Mouse (Mus musculus) cerebellum, adult 9-10 months (tissue): ENCODE measurements around the gene Hist1h1a.
"Not testable (repeated sequence)": the region's sequence is repeated elsewhere in the genome, so short reads cannot be mapped to it uniquely, and the experiment has no call there.

Source experiments
- DNase-seq: peaks from one replicate; pipeline ENCODE4 v3.0.0; 2022

Hist1h1a gene

DNA sequence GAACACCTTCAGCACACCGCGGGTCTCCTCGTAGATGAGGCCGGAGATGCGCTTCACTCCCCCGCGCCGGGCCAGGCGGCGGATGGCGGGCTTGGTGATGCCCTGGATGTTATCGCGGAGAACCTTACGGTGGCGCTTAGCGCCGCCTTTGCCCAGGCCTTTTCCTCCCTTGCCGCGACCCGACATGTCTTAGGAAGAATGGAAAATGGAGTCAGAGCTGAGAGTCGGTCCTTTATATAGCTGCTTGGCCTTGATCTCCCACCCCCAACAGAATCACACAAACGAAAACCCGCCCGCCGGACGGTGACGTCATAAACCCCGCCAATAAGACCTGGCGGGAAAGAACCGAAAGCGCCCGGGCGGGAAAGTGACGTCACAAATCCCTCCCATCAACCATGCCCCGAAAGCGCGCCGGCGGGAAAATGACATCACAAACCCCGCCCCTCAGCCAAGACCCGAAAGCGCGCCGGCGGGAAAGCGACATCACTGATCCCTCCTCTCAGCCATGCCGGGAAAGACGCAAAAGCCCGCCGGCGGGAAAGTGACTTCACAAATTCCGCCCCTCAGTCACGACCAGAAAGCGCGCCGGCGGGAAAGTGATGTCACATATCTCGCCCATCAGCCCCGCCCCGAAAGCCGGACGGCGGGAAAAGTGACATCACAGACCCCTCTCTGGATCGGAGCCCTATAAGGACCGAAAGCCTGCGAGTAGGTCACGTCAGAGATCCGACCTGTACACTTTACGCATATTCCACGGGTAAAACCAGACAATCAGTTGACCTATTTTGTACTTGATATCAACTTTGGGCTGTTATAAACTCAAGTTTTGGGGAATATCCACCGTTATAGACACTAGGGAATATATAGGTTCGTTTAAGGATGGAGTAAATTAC lies 2.2 kb upstream of the Hist1h1a start, which contains the start of gene Hist1h4a:
Hist1h4a (minus strand) TSS at position 259 of the 893 bp plus-strand sequence.
- peak; percentile 99 for DNase-seq

DNA sequence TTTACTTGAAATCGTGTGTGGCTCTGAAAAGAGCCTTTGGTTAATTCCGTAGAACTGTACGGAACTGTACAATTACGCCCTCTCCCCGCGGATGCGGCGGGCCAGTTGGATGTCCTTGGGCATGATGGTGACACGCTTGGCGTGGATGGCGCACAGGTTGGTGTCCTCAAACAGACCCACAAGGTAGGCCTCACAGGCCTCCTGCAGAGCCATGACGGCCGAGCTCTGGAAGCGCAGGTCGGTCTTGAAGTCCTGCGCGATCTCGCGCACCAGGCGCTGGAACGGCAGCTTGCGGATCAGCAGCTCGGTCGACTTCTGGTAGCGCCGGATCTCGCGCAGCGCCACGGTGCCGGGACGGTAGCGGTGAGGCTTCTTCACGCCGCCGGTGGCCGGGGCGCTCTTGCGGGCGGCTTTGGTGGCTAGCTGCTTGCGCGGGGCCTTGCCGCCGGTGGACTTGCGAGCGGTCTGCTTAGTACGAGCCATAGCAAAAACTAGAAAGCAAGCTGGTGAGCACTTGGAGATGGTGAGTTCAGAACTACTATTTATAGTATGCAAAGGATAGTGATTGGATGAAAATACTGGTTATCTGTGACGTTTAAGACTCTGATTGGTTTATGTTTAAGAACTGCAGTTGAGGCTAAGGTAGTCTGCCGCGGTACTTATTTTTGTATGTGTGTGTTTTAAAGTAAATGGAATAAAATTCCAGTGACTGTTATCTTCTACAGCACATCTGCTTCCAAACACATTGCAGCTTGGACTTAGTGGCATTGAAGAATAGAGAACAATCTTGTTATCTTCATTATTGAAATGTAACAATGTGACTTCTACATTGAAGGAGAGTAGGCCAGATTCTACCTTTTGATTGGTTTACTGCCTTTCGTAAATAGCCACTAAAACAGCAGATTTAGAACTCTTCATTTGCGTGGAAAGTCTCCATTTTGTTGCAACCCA lies 1.3 kb upstream of the Hist1h1a start, which contains the start of gene Hist1h3a:
Hist1h3a (minus strand) TSS at position 516 of the 951 bp plus-strand sequence.
- peak; percentile 94 for DNase-seq

DNA sequence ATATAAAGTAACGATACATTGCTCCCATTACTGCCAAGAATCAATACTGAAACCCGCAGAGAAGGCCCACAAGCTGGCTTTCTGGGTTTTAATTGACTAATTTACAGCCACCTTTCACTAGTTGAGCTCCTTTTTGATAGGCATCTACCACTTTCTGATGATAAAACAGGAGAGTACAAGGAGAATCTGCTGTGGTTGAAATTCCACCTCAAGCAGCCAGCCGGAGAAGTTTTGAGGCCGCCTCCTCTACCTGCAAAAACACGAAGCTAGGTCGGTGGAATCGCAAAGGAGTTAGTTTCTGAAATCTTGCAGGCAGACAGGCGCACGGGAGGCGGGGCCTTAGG lies 252 bp upstream of the Hist1h1a start:
- no peak for DNase-seq

DNA sequence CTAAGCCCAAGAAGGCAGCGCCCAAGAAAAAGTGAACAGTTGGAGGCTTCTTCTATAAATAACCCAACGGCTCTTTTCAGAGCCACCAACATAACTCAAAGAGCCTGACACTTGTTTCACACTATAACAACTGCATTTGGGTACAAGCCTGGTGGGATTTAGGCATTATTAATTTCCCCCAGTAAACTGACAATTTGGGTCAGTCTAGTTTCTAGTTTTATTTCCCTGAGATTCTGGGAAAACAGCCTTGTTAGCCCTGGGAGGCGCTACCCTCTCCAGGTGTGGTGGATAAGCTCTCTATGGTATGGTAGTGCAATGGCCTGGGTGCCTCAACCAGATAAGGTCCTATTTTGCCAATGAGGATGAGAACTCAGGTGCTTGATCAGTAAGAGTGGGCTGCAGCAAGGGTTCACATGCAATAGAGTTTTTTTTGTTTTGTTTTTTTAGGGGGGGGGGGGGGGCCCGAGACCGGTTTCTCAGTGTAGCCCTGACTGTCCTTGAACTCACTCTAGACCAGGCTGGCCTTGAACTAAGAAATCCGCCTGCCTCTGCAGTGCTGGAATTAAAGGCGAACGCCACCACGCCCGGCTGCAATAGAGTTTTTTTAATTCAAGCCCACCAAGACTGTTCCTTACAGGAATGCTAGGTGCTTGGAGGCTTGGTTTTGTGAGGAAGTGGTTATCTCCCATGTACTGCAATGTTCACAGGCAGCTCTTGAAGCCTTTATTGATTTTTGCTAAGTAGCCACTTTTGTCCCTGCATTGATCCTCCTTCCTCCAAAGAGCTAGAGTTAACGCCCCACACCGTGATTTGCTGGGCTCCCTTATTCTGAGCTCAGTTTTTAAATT lies 1.1 kb downstream of the Hist1h1a start:
- DNase-seq = peak; percentile 19

DNA sequence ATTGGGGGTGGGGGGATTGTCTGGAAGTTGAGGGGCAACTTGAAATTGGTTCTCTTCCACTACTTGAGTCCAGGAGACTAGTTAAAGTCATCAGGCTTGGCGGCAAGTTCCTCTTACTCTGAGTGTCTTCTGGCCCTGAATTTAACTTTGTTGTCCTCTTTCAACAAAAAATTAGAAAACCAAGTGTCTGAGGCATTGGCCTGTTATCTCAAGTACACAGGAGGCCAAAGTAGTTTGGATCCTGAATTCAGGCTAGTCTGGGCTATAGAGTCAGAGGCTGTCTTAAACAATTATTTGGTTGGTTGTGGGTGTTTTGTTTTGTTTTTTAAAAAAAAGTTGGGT lies 1.7 kb downstream of the Hist1h1a start:
- no peak for DNase-seq

DNA sequence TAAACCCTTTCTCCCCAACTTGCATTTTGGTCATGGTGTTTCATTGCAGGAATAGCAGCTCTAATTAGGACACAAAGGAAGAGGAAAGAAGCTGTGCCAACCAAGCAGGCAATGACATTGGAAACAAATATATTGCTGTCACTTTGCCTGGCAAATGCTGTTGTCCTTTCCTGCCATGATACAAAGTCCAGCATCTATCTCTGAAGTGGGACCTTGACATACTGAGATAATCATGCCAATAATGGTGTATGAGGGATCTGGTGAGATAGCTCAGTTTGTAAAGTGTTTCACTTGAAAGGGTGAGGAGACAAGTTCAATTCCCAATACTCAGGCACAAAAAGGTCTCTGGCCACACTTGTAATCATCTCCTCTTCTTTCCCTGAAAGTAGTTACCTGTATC lies 3.3 kb downstream of the Hist1h1a start:
- DNase-seq = no peak

DNA sequence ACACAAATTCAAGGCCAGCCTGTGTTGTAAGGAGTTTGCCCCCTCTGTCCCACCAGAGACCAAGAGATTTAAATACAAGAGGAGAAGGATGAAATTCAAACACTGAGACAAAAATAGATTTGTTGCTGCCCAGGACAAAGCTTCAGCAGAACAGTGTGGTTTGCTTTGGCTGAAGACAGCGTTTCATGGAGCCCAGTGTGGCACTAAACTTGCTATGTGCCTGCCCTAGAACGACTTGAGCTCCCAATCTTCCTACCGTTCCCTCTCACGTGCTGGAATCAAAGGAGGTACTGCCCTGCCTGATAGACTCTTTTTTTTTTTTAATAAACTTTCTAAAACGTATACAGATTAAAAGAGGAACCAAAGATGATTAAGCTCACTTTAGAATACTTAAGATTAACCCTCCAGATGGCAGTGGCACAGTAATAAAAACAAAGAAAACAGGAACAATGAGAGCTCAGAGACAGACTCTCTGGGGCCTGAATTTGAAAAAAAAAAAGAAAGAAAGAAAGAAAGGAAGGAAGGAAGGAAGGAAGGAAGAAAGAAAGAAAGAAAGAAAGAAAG lies 5.5 kb downstream of the Hist1h1a start:
- no peak for DNase-seq

DNA sequence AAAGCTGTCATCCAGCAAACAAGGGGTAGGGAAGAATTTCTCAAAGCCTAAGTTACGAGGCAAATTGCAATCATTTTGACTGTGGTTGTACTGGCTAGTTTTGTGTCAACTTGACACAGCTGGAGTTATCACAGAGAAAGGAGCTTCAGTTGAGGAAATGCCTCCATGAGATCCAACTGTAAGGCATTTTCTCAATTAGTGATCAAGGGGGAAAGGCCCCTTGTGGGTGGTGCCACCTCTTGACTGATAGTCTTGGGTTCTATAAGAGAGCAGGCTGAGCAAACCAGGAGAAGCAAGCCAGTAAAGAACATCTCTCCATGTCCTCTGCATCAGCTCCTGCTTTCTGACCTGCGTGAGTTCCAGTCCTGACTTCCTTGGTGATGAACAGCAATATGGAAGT lies 6.1 kb downstream of the Hist1h1a start, which contains the start of gene Trim38:
Trim38 (plus strand) TSS at position 301 of the 400 bp plus-strand sequence.
- not testable (repeated sequence) for DNase-seq

DNA sequence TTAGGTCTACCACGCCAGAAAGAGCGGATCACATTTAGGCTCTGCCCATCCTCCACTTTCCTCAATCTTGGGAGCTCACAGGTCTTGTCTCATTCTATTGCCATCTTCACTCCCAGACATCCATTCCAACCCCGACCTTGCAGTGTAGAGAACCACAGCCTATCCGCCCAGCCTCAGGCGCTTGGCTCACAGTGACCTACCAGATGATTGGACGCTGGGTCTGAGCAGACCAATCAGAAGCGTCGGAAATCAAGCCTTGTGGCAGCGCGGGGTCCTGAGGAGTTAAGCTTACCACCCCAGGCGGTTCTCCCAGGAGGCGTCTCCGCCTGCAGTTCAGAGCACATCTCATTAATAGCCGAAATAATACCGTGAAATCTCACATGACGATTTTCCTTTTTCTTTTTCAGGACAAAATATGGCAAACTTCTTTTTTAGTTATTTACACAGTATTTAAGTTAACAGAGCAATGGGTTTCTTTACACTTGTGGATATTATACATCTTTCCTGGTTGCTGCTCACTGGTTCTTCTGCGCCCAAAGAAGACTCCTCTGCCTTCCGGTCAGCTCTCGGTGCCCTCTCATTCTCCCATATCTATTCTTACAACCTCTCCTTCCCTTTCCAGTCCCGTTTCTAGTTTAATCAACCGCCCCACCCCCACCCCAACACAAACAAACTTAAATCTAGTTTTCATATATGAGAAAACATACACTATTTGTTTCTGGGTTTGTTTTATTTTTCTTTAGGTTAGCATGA lies 9.3 kb downstream of the Hist1h1a start:
- DNase-seq = peak; percentile 5

DNA sequence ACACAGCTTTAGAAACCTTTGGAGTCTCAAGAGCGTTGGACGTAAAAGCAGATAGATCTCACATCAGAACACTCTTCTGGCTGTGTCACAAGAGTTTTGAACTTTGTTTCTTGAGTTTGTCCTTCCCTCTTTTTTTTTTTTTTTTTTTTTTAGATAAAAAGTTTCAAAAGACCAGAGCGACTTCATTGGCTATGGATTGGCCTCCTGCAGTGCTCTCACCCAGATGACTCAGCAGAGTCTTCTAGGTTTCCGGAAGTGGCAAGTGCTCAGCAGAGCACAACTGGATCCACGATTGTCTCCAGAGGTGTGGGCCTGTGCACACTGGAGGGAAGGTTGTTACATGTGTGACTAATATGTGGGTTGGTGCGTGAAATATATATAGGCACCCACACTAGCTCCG lies 14.9 kb downstream of the Hist1h1a start:
- DNase-seq = no peak

DNA sequence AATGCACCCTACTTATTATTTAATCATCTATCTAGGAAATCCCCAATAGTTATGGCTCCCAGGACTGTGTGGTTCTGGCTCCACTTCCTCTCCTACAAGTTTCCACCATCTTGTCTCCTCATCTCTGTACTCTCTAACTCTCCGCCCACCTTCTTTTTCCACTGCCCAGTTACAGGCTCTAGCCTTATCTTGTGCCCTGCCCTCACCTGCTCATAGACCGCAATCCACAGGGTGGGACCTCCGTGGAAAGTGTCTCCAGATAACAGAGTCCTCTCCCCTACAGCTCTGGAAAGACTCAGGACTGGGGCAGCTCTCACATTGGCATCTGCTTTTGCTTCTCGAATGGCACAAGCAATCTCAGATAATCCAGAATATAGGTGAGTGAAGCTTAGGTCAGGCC lies 15.6 kb downstream of the Hist1h1a start:
- no peak for DNase-seq

DNA sequence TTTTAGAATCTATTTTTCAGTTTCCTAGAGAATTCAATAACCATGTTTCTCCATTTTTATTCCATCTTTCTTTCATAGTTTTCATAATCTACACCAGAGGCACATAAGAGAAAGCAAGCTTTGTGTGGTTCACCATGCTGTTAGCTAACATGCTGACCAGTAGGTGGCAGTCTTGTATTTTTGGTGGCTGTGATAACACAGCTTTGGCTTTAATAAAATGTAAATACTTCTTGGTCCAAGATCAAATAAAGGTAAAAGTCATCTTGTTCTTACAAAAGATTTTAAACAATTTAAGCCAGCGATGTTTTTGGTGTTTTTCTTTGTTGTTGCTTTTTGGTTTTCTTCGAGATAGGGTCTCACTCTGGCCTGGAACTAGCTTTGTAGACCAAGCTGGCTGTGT lies 29.1 kb downstream of the Hist1h1a start:
- peak; percentile 38 for DNase-seq

DNA sequence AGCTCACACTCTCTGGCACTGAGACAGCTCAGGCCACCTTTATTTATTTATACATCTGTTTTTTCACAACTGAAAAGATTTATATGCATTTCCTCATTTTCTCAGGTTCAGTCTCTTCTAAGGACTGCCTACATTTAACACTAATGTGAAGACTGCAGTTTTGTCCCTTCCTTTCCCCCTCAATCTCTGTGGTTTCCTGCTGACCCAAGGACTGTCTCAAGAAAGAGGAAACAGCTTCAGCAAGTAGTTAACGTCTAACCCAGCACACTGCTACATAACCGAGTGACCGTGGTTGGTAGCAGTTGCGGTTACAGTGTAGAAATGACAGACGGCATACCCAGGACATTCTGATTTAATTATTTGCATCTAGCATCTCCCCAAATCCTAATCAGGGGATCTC lies 35.9 kb downstream of the Hist1h1a start:
- no peak for DNase-seq

DNA sequence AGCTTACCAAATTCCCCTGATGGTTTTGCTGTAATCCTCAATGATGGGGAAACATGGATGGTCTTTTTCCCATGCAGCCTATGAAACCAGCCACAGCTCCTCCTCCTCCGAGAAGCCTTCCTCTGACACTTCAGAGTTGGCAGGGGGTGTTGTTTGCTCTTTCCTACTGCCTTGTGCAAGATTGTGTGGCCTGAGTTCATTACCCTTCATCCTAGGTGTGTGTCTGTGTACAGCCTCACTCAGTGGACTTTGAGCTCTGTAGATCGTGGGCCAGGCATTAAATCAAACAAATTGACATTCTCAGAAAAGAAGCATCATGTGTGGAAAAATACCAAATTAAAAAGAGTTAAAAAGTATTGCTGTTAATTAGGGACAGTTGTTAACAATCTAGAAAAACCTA lies 41.1 kb downstream of the Hist1h1a start:
- DNase-seq = no peak

DNA sequence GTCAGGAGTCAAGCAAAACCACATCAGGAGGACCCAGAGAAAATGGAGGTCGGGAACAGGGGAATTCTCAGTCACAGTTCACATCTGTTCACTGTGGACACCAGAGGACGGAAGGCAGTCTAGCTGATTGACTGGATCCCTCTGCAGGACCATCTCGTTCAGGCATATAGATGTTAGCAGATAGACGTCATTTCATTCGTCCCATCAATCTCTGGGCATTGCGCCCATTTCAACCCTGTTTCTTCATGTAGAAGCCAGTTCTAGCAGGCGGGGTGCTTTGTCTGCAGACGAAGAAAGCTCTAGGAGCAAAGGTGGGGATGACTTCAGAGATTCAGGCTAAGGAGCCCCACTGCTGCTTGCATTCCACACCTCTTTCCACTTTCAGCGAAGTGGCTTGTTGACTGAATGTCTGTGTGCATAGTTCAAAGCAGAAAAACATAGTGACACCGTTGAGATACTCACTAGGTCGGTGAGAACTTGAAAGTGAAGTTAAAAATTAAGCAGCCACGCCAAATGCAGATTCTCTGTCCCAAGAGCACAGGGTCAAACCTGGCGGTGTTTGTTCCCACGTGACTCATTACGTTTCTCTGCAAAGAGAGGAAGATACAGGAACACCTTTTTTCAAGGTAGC lies 43.1 kb downstream of the Hist1h1a start, which contains the start of gene Slc17a2:
Slc17a2 (plus strand) TSS at position 572 of the 631 bp plus-strand sequence.
- no peak for DNase-seq
